Mouse (Mus musculus) hematopoietic stem cell, adult 5-6 weeks (primary cell): ENCODE results near the gene Myo19. TPM values are rescaled to one million over a fixed set of nuclear protein-coding genes. Genes with fewer than 3 reads are reported as not detected.
A peak's percentile ranks its signal among the peaks of the same experiment; 100 is the strongest.

Source experiments
- ATAC-seq, 2 experiments: fragments of 125-278 bp in 1 of 2; replicated peaks in 1 of 2; 2 replicates each; pipeline ENCODE4 v1.8.0; 2016 to 2017; ENCODE audit warnings: inconsistent platforms in 2 of 2, mild to moderate bottlenecking in 2 of 2, moderate number of reproducible peaks in 2 of 2, low read depth in 1 of 2, moderate TSS enrichment in 1 of 2; ENCODE audit not compliant: low FRiP score in 2 of 2, poor library complexity in 2 of 2, severe bottlenecking in 2 of 2, insufficient read depth in 1 of 2, low TSS enrichment in 1 of 2
- total RNA-seq: library from RNA; stranded (forward); fragments of 172-1452, 232-1000 nt; gene quantifications from 2 replicates; pipeline ENCODE4 v1.2.3, GENCODE M21; 2017

Myo19 gene
- total RNA-seq, 1 experiment from 2014 or later = 1.8 TPM

DNA sequence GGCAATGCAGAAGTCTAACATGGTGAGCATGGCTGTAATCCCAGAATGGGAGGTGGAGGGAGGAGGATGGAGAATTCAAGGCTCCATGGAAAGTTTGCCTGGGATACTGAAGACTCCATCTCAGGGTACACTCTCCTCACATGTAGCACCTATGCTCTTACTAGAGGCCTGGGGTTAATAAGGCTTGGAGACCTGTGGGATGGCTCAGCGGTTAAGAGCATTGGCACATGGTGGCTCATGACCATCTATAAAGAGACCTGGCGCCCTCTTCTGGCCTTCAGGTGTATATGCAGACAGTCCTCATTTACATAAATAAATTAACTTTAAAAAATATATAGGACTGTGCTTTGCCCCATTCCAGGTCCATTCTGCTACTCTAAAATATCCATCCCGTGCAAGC is 39.3 kb downstream of the Myo19 start:
- ATAC-seq = peak; percentile 19 to 37; a peak in 1 of 4 replicates

DNA sequence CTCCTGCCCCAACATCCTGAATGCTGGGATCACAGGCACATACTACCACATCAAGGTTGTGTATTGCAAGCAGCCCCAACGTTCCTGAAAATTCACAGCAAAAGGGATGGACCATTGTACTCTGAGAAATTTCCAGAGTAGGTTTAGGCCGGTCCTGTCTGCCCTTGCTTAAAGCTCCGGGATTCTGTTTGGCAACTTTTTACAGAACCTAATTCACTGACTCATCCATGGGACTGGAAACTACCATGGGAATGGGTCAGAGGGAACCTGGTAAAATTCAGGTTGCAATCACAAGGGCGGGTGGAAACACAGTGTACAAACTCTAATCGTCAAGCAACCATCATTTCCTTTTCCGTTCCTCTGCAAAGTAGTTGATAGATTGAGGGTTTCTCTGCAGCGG is 40.0 kb downstream of the Myo19 start:
- no peak for ATAC-seq

DNA sequence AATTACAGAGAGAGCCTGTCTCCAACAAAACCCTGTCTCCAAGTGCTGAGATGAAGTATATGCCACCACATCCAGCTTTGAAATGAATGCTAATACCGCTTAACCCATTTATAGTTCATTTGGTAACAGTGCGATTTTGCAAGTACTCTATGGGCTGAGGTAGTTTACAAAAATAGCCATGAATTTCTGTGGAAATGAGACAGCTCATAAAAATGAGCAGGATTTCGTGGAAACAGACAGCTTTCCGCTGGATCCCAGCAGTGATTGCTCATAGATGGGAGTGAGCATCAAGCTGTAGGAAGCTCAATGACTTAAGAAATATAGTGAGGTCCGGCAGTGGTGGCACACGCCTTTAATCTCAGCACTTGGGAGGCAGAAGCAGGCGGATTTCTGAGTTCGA is 41.0 kb downstream of the Myo19 start:
- ATAC-seq = no peak

DNA sequence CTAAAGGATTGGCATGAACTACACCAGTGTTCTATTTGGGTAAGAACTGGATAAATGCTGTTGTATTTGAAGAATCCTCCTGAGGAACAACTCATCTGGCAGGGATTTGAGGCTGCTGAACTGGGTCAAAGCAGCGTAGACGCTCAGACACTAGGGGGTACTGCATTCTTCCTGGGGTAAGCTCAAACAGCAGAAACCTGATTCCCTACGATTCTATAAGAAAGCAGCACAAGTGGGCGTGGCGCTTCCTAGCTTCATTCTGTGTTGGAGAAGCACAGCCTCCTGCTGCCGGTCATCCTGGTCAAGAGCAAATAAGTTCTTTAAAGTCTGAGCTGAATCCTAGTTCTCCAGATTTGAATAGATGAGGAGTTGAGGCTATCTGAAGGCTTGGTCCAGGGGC is 52.3 kb downstream of the Myo19 start:
- no peak for ATAC-seq

DNA sequence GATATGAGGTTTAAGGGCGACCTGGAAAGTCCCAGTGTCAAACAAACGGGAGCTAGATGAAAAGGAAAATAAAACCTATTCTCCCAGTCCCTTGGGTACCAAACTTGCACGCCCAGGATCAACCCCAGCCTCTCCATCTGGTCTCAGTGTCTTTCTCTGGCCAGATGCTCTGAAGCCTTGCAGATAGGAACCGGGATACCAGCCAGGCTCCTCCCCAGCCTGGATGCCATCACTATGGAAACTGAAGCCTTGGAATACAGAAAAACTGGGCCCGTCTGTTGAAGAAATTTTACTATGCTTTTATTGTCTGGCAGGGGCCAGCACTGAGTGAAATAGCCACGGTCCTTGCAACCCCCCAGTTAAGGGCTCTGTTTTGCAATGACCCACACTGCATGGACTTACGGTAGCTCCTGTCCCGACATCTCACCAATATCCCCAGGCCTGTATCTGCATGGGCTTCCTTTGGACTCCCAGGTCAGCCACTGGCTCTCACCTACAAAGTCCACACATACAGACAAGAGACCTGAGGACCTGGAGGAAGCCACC is 59.6 kb downstream of the Myo19 start:
- no peak for ATAC-seq

DNA sequence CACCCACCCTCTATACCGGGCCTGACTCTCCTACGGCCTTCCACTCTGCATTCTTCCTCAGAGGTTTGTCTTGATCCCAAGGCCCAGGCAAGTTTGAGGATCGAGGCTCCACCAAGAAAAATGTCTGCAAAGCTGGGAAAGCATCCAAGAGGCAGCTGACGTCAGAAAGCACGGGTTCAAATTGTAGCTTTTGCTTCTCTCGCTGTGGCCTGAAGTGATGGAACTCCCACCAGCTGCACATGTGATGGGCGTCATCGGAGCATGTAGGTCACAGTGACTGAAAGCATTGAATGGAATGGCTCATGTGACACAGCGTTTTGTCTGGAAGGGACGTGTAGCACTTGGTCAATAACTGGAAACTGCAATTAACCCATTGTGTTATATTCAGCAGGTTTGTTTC is 60.2 kb downstream of the Myo19 start:
- no peak for ATAC-seq

DNA sequence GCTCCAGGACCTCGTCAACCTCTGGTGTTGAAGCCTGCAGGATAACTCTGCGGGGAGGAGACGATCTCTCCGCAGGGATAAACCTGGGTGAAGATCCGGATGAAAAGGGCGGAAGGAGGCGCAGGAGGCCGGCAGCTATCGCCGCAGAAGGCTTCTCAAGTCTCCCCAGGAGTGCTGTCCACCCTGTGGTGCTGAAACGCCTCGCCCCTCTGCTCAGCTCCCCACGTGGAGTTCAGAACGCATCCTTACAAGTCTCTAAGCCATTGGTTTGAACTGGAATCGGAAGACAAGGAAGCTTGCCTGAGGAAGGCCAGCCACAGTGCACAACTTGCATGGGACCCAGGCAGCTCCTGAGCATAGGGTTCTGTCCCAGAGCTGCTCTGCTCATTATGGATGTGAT is 64.0 kb downstream of the Myo19 start:
- peak; percentile 46 to 56; a peak in 3 of 4 replicates for ATAC-seq

DNA sequence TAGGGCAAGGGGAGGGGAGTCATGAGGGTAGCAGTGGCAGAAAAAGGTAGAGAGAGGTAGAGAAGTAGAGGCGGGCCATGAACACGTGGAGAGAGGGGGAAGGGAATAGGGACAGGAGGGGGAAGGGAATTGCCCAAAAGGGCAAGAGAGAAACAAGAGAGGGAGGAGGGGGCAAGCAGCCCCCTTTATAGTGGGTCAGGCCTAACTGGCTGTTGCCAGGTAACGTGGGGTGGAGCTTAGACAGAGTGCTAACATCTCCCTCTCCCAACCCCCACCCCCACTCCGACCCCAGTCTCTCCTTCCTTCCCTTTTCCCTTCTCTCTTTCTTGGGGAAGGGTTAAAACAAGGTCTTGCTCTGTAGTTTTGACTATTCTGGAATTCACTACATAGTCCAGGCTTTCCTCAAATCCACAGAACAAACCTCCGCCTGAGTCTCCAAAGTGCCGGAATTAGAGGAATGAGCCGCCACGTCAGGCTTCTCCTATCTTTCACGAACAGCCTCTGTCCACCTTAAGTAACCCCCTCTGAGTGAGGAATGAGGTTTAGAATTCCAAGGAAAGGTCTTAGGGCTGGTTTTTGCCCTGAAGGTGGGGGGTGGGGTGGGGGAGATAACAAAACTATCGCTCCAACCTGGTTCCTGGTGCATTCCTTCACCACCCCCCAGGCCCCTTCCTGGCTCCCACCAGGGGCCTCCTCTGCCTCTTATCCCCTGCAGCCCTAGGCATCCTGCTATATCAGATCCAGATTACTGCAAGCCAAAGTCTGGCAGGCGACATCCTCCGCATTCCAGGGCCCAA is 64.9 kb downstream of the Myo19 start:
- no peak for ATAC-seq

DNA sequence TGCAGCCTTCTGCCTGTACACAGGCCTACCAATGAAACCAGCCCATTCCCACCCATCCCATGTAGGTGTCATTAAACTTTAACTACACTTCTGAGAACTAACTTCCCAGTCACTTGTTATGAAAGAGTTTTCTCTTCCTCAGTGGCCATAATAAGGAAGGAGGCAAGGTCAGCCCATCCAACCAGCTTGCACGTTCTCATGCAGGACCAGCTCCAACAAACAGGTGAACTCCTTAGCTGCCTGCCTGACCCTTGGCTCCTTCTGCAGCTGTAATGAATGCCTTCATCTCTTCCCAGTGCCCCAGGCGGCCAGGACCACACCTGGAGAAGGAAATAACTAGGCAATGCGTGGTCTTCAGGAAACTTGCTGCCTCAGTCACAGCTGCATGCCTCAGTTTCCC is 65.9 kb downstream of the Myo19 start:
- no peak for ATAC-seq

DNA sequence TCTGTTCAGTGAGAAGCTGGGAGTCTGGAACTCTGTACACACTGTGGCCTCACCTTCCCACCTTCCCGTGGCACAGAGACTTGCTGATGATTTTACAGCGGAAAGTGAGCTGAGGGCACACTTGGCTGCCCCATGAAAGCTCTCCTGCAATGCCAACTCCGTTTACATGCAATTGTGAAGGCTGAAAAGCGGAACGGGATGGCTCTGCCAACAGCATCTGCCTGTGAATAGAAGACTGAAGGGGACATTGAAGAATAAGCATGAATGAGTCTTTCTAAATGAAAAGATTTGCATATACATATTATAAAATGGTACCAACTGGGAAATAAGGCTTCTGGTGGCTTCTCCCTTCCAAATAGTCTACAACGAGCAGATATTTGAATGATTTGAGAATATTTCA is 67.3 kb downstream of the Myo19 start:
- no peak for ATAC-seq

DNA sequence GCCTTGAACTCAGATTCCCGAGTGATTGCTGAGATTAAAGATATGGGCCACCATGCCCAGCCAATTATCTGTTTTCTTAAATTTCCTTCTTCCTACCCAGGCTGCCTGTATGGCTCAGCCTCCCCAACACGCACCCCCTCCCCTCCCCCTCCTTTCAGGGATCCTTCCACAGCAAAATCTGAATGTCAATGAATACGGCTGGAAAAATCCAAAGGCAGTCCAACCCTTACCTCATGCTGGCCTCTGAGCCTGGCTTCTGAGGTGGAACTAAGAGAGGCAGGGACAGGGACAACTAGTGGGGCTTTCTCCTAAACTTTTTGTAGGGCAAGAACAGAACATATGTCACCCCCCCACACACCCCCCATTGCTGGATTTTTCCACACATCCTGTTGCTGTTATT is 68.2 kb downstream of the Myo19 start:
- ATAC-seq = no peak

DNA sequence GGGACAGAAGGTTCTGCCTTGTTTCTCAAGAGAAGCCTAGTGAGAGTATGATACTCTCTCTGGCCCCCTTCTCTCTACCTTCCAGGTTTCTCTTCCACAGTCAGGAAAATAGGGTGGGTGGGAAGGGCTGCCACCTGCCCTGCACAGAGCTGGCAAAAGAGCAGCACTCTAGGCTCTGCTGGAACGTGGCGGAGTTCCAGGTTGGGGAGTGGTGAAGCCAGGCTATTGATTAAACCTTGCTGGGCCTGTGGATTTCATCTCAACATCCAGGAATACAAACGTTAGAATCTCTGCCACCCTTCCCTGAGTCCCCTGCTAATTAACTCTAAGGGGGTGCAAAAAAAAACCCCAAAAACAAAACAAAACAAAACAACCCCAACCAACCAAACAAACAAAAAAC is 68.6 kb downstream of the Myo19 start:
- no peak for ATAC-seq

DNA sequence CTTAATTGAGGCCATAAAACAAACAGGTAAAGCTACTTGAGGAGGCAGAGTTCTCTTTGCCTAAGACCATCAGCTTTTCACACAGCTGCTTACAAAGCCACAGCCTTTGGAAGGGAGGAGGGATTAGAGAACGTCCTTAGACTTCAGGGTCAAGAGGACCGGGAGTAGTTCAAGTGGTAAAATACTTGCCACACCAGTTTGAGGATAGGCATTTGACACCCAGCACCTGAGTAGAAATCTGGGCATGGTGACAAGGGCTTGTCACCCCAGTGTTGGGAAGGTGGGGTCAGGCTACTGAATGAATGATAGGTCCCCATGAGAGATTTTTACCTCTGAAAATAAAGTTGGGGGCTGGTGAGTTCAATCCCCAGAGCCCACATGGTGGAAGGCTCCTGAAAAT is 72.7 kb downstream of the Myo19 start:
- ATAC-seq = no peak

DNA sequence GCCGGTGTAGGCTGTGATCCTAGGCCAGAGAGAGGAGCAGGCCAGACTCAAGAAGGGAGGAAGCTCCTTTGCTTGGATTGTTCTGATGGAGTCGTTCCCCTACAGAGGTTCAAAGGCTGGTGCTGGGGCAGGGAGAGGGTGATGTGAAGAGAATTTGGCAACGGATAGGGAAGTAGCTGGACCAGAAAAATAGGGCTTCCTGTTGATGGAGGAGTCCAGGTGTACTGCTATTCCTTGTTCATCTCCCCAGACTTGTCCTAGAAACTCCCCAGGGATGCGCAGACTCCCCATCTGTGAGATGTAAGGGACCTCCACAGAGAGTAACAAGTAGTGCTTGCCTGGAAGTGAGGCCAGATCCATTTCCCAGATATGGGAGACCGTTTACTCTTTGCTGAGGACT is 76.5 kb downstream of the Myo19 start:
- ATAC-seq = no peak

DNA sequence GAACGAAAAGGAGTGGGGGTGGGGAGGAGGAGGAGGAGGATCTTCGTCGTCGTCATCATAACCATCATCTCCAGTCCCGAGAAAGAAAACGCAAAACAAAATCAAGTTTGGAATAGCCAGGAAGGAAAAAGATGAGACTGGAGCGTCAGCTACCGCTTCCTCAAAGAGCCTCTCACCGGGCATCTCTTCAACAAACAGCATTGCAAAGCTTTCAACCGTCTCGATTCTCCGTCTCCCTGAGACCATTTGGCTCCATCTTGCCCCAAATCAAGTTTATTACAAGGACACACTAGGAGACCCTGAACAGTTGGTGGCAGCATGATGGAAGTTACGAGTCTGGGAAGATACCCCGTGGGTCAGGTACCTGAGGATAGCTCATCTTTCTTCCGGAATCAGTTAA is 77.2 kb downstream of the Myo19 start:
- no peak for ATAC-seq

DNA sequence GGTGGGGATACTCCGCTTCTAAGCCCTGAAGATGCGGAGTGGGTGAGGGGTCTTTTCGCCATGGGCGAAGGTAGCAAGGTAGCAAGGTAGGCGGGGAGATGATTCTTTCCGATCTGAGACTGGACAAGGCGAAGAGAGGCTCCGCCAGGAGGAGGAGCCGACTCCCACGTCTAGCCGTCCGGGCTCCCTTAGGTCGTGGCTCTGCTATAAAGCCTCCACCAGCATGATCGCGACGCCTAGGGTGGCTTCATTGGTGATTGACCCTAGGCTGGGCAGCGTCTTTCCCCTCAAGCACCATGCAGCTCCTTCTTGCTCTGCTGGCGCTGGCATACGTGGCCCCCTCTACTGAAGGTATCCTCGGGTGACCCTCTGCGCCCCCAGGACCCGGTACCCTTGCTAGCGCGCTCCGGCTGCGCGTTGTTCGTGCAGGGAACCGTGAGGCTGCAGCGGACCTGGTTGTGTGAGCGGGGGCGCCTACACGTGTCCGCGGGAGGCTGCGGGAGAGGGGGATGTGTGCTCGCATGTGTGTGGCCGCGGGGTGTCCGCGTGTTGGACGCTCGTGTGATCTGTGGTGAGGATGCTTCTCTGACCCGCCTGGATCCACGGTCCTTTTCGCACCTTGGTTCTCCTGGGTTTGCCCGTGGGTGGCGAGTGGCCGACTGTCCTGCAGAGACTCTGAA is 77.8 kb downstream of the Myo19 start, which contains the start of gene Car4:
Gene Car4 (plus strand): TSS at position 196 of the 680 bp plus-strand sequence.
- 0 out of 4 replicates have a peak, but pooled peaks of 1 of the 2 experiments have one; percentile 29 for ATAC-seq

DNA sequence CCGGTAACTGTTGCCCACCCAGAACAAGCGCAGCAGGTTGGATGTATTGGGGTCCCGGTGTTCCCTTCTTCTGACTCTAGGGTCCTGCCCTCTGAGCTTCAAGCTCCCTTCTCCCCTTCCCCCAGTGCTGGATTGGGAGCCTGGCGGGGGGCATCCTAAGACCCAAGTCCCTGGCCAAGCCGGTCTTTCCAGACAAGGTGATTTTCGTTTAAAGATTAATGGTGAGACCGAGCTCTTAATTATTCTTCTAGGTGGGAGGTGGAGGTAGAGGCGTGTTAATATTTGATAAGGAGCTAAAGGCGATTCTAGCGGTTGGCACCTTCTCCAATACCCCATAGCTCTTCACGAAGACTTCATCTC is 78.3 kb downstream of the Myo19 start:
- ATAC-seq = no peak

DNA sequence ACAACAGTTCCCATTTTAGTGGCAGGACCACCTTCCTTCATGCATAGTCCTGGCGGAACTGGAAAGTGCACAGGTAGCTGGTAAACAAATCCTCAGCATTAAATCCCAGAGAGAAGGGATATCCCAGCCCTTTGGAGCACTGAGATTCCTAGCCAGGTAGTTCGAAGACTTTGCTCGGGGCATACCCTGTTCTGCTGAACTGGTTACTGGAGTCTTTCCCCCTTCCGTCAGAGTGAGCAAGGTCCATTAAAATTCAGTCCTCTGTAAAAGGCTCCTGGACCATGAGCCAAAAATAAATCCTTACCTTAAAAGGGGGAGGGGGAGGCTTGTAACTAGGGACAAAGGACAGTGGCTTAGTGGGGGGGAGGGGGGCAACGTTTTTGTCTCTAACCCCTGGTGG is 79.2 kb downstream of the Myo19 start:
- no peak for ATAC-seq
